Mouse (Mus musculus) olfactory bulb, adult 2 months (tissue): ENCODE results near the gene Ifitm10.
"Not testable (repeated sequence)": the region's sequence is repeated elsewhere in the genome, so short reads cannot be mapped to it uniquely, and the experiment has no call there.

Source experiments
- CTCF ChIP-seq: fragments of 200-500 bp; IDR thresholded peaks from 2 replicates; pipeline ENCODE4 v1.5.1; 2012; ENCODE audit warnings: low read depth, mild to moderate bottlenecking, low read length, moderate library complexity; ENCODE audit not compliant: insufficient read depth
- POLR2A ChIP-seq: fragments of 200-500 bp; IDR thresholded peaks from 2 replicates; pipeline ENCODE4 v1.6.1; 2012; ENCODE audit warnings: mild to moderate bottlenecking, low read depth, low read length, moderate library complexity; ENCODE audit not compliant: insufficient read depth

- TF ChIP-seq POLR2A, CTCF: not testable (repeated sequence)
Measured at GRCm38 (mm10) chr7:142285910-142286612, 87.5 kb downstream of the Ifitm10 start.
